ENCODE assay signal across 28 mouse cellular contexts in genomic region chr16:94441361-94441760, GRCm38 (mm10).
DNase-seq lines count a peak whose midpoint lies in the region; ATAC-seq and TF ChIP-seq lines count a peak whose summit lies in the region.
"Had no signal": no experiment of that assay in that cellular context is flagged by ENCODE, and none has a peak within 500 bp of the region (broad histone marks: within the 10 kb centered on the region; RNA-seq: fewer than 3 reads in every experiment).

No protein-coding gene starts in this region.

- peak overlapping the region; percentile 17; the same call in 1 of the 2 replicates for H3K27ac ChIP-seq in intestine, postnatal 0 days (ENCODE audit: low read depth, low read length)
- H3K27ac ChIP-seq in intestine, embryonic 16.5 days (ENCODE audit: low read length) = no peak overlapping the region
- no peak overlapping the region for H3K27ac ChIP-seq in stomach, postnatal 0 days (replicated peaks)
- H3K27ac ChIP-seq: forebrain, embryonic 10.5 days; forebrain, embryonic 13.5 days; gastrocnemius, adult 2 months; heart, embryonic 10.5 days; heart, embryonic 13.5 days; hindbrain, embryonic 14.5 days; intestine, embryonic 15.5 days had no signal

- no peaks in the 10 kb centered on the region for H3K27me3 ChIP-seq in intestine, postnatal 0 days (replicated peaks; ENCODE audit: control insufficient read depth, insufficient read depth, low read length)
- H3K27me3 ChIP-seq in intestine, embryonic 16.5 days (replicated peaks; ENCODE audit: control insufficient read depth, insufficient read depth, low read length) = no peaks in the 10 kb centered on the region
- H3K27me3 ChIP-seq in stomach, postnatal 0 days (ENCODE audit: control insufficient read depth, insufficient read depth, low read length) = no peaks in the 10 kb centered on the region
- H3K27me3 ChIP-seq: CH12.LX; forebrain, embryonic 13.5 days; heart, embryonic 13.5 days; intestine, embryonic 15.5 days had no signal

- H3K4me3 ChIP-seq in intestine, postnatal 0 days (ENCODE audit: low read depth, low read length) = no peak overlapping the region
- H3K4me3 ChIP-seq in intestine, embryonic 16.5 days (ENCODE audit: low read length) = no peak overlapping the region
- no peak overlapping the region for H3K4me3 ChIP-seq in stomach, postnatal 0 days (ENCODE audit: low read depth, low read length)
- H3K4me3 ChIP-seq: forebrain, embryonic 10.5 days; forebrain, embryonic 13.5 days; gastrocnemius, adult 2 months; heart, embryonic 10.5 days; heart, embryonic 13.5 days; intestine, embryonic 15.5 days had no signal

- TF ChIP-seq EP300 in stomach, postnatal 0 days (optimal IDR thresholded peaks at IDR 0.05) = no peak

- ATAC-seq in intestine, postnatal 0 days = no peak
- ATAC-seq in intestine, embryonic 16.5 days = no peak
- ATAC-seq in stomach, postnatal 0 days (ENCODE audit: low FRiP score, low TSS enrichment) = no peak
- ATAC-seq: activated CD4-positive, CD25-positive, alpha-beta regulatory T cell, adult 4 months; forebrain, embryonic 13.5 days; forebrain, embryonic 16.5 days; intestine, embryonic 15.5 days had no signal

- H3K4me2 ChIP-seq in intestine, postnatal 0 days (replicated peaks; ENCODE audit: low read depth) = no peak overlapping the region
- no peak overlapping the region for H3K4me2 ChIP-seq in intestine, embryonic 16.5 days (ENCODE audit: low read depth, low read length)
- H3K4me2 ChIP-seq in stomach, postnatal 0 days (replicated peaks; ENCODE audit: low read depth) = no peak overlapping the region
- H3K4me2 ChIP-seq: forebrain, embryonic 13.5 days; heart, embryonic 13.5 days; hindbrain, embryonic 14.5 days; intestine, embryonic 15.5 days had no signal

- no peak for TF ChIP-seq CTCF in intestine, postnatal 0 days (IDR thresholded peaks at IDR 0.05; ENCODE audit: low read depth)
- no peak for TF ChIP-seq CTCF in stomach, postnatal 0 days (IDR thresholded peaks at IDR 0.05; ENCODE audit: low read depth)

- H3K36me3 ChIP-seq in intestine, postnatal 0 days (ENCODE audit: control insufficient read depth, insufficient read depth) = peaks cover 48% of the 10 kb centered on the region
- peaks cover 21% of the 10 kb centered on the region; the same call in 1 of the 2 replicates for H3K36me3 ChIP-seq in intestine, embryonic 16.5 days (ENCODE audit: control insufficient read depth, insufficient read depth, low read length)
- H3K36me3 ChIP-seq in stomach, postnatal 0 days (ENCODE audit: control insufficient read depth, insufficient read depth, low read length) = peaks cover 33% of the 10 kb centered on the region

- no peaks in the 10 kb centered on the region for H3K4me1 ChIP-seq in intestine, postnatal 0 days (replicated peaks; ENCODE audit: control insufficient read depth, insufficient read depth, low read length)
- no peaks in the 10 kb centered on the region for H3K4me1 ChIP-seq in intestine, embryonic 16.5 days (ENCODE audit: control insufficient read depth, insufficient read depth, low read length)
- no peaks in the 10 kb centered on the region for H3K4me1 ChIP-seq in stomach, postnatal 0 days (replicated peaks; ENCODE audit: control insufficient read depth, insufficient read depth)
- H3K4me1 ChIP-seq: forebrain, embryonic 10.5 days; forebrain, embryonic 13.5 days; heart, embryonic 10.5 days had no signal

- H3K9me3 ChIP-seq in intestine, postnatal 0 days (ENCODE audit: control insufficient read depth) = no peaks in the 10 kb centered on the region
- H3K9me3 ChIP-seq in intestine, embryonic 16.5 days (ENCODE audit: control insufficient read depth, low read length) = no peaks in the 10 kb centered on the region
- no peaks in the 10 kb centered on the region for H3K9me3 ChIP-seq in stomach, postnatal 0 days (ENCODE audit: control insufficient read depth, low read length)
- H3K9me3 ChIP-seq: forebrain, embryonic 10.5 days; forebrain, embryonic 13.5 days; G1E; heart, embryonic 10.5 days; intestine, embryonic 15.5 days had no signal

- DNase-seq in 416B (ENCODE audit: low read depth) (peak; percentile 13), NIH3T3 (ENCODE audit: low read depth) (peak; percentile 18)
- DNase-seq in hindlimb bud, embryonic 11.5 days (ENCODE audit: extremely low spot score, low read depth, low spot score) = peak; percentile 16
- DNase-seq in urinary bladder, adult 2 months (ENCODE audit: low spot score) = no peak
- no peak for DNase-seq in stomach, postnatal 0 days (ENCODE audit: low spot score)
- DNase-seq: adrenal gland, postnatal 14 days; B cell, adult 2 months; cerebellum, adult 18-20 months; cerebellum, adult 9-10 months; cerebellum, postnatal 14 days; gastrocnemius, adult 2 months; gastrocnemius, postnatal 14 days; heart, adult 18-20 months; heart, postnatal 14 days; heart, postnatal 4 days; kidney, adult 8-10 months had no signal

- no peak overlapping the region for H3K9ac ChIP-seq in intestine, postnatal 0 days (ENCODE audit: low read depth, low read length)
- no peak overlapping the region for H3K9ac ChIP-seq in intestine, embryonic 16.5 days (ENCODE audit: low read depth, low read length)
- H3K9ac ChIP-seq in stomach, postnatal 0 days (ENCODE audit: low read length) = no peak overlapping the region
- H3K9ac ChIP-seq: forebrain, embryonic 13.5 days; heart, embryonic 13.5 days; hindbrain, embryonic 14.5 days; intestine, embryonic 15.5 days had no signal

- WGBS in intestine, postnatal 0 days = 74% methylated on average over 2 of the region's 2 CpGs
- 88% methylated on average over 2 of the region's 2 CpGs for WGBS in intestine, embryonic 16.5 days
- WGBS in stomach, postnatal 0 days = 79% methylated on average over 2 of the region's 2 CpGs

Comparison
In these comparisons a context has a peak if more than half of its experiments do, and no peak if none do; other contexts are left out.
1. DNase-seq: peak in 416B (single experiment), NIH3T3 (single experiment) and hindlimb bud, embryonic 11.5 days (single experiment); none in urinary bladder, adult 2 months (single experiment) and stomach, postnatal 0 days (single experiment).